Mouse (Mus musculus): ENCODE results near the gene Tenm2.

DNA sequence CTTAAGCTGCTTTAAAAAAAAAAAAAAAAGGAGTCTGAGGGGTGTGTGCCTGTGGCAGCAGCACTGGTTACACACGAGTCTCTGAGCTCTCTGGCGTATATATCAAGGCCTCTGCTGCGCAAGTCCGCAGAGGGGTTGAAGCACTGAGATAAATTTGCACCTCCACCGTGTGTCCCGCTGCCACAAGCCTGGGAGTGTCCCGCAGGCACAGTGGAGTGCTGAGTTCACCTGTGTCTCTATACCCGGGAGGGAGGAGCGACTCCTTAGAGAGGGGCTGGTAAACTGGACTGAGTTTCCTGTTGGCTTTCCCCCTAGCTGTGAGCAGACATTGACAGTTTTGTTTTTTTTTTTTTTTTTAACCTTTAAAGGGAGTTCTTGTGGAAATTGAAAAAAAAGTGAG lies 1082.8 kb downstream of the Tenm2 start:
- TF ChIP-seq CTCF (IDR thresholded peaks at IDR 0.05; ENCODE audit: extremely low read depth, insufficient read length, insufficient replicate concordance, low read depth, low read length), result no peak
- no peak for TF ChIP-seq POLR2A (IDR thresholded peaks at IDR 0.05; ENCODE audit: low read depth, low read length)

All from small intestine, adult 2 months (tissue).